Mouse (Mus musculus) frontal cortex, adult 2 months (tissue): ENCODE measurements at regions not wholly inside any gene's neighbourhood (a gene's known extent, or its start where the extent isn't known, plus 50 kb on each side); places are given as distances from the start of the nearest gene placed in this dataset.

ENCODE experiments used
- DNase-seq, 2 experiments: peaks; one replicate each; pipeline ENCODE4 v3.0.0; 2022; ENCODE audit warnings: low spot score in 1 of 2; ENCODE audit errors: extremely low spot score in 1 of 2

- no peak for DNase-seq
Measured at GRCm38 (mm10) chr6:99904607-99905006, 178.4 kb upstream of the Prok2 start.

- DNase-seq, result peak; percentile 36 to 94
Measured at GRCm38 (mm10) chr6:99904044-99904443, 177.9 kb upstream of the Prok2 start.

GRCm38 (mm10) chr6:99901564-99901963, 175.4 kb upstream of the Prok2 start:
- no peak for DNase-seq

- no peak for DNase-seq
Measured at GRCm38 (mm10) chr6:99901146-99901545, 175.0 kb upstream of the Prok2 start.

- DNase-seq, result no peak
Measured at GRCm38 (mm10) chr6:99899704-99900103, 173.5 kb upstream of the Prok2 start.

DNA sequence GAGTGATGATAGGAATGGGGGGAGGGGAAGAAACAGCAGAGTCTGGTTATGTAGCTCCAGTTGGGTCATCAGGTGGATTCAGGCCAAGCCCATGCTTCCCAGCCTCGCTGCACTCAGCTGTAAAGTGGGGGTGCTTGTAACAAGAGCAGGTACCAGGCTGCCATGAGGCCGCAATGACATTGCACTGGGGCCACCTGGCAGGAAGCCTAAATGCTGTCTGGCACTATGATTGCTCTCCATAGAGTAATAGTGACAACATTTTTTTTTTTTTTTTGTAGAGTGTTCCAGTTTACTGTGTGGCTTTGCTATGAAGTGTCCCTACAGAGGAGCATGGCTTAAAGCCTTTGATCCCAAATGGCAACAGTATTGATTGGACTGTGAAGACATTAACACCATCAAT, 171.9 kb upstream of the Prok2 start:
- DNase-seq, result no peak

GRCm38 (mm10) chr6:99895558-99895957, 169.4 kb upstream of the Prok2 start:
- DNase-seq, result no peak

- DNase-seq, result no peak
Measured at GRCm38 (mm10) chr6:99893936-99894335, 167.7 kb upstream of the Prok2 start.

GRCm38 (mm10) chr6:99892204-99892603, 166.0 kb upstream of the Prok2 start:
- DNase-seq, result no peak

DNA sequence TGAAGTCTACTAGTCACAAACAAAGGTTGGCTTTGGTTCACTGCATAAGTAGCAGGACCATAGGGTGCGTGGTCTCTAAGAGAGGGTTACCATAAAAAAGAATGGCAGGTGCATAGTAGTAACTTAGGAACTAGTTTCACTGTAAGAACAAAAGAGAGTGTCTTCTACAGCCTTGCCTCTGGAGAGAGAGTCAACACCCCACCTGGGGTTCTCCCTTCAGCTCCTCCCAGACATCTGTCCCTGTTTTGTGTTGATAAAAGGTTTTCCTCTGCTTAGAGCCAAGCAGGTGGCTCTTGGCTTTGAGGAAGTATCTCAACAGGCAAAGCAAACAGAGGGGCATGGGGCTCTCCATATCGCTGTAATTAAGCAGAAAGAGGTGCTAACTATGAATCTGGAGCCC, 165.6 kb upstream of the Prok2 start:
- DNase-seq, result no peak

DNA sequence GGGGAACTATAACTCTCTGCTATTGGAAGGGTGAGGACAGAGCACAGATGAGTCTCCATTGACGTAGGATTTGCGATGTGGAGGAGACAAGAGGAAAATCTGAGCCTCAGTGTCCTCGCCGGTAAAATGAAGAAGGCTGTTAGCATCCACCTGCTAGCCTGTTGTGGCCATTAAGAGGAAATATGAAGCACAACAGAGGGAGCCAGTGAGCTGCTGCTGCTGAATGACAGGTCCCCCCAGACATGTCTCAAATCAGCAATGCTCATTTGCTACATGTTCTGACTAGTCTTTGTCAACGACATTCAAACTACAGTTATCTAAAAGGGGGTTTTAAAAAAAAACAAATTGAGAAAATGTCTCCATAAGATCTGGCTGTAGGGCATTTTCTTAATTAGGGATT, 164.6 kb upstream of the Prok2 start:
- no peak for DNase-seq

DNA sequence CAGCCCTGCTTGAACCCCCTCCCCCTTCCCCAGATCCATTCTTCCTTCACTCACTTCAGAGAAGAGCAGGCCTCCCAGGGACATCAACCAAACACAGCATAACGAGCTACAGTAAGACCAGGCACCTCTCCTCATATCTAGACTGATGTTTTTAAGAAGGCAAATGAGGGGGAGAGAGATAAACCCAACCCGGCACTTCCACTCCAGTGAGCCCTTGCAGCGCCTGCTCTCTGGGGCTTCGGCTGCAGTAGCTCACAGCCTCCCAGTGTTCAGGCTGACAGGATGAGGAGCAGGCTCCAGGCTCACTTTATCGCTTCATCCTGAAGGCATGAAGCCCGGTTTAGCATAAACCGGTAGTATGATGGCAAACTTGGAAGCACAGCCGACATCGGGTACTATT, 162.9 kb upstream of the Prok2 start:
- DNase-seq, result no peak

GRCm38 (mm10) chr6:99887904-99888303, 161.7 kb upstream of the Prok2 start:
- no peak for DNase-seq

DNA sequence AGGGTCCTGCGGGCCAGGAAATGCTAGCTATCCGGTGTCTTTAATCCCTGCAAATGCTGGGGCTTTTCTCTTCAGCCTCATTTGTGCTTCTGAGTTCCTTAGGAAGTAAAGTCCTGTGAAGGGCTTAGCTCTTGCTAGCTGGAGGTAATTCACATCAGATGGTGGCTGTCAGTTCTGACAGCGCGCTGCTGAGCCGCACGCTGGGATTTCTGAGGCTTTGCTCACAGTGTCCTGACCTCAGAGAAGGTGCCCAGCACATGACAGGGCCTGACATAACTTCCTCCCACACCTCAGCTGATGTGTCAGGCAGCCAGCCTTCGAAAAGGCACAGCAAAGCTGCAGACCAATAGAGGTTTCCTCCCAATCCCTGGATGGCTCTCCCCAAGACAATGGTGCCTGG, 158.6 kb upstream of the Prok2 start:
- DNase-seq, result no peak

DNA sequence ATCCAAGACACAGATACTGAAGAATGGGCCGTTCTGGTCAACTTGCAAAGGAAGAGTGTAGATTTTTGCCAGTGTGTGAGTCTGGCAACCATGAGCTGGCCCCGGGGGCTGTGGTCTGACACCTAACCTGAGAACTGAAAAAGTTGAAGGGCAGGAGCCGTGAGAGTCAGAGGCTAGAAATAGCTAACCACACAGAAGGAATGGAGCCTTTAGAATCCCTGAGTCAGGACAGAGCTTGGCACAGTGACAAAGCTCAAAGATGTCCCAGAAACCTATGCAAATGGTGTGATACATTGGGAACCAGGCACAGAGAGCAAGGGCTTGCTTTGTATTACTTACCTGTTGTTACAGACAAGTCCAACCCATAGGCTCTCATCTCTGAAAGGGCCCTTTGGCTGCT, 157.9 kb upstream of the Prok2 start:
- DNase-seq, result peak in 1 of 2 experiments; percentile 9

GRCm38 (mm10) chr6:99881606-99882005, 155.4 kb upstream of the Prok2 start:
- no peak for DNase-seq

DNA sequence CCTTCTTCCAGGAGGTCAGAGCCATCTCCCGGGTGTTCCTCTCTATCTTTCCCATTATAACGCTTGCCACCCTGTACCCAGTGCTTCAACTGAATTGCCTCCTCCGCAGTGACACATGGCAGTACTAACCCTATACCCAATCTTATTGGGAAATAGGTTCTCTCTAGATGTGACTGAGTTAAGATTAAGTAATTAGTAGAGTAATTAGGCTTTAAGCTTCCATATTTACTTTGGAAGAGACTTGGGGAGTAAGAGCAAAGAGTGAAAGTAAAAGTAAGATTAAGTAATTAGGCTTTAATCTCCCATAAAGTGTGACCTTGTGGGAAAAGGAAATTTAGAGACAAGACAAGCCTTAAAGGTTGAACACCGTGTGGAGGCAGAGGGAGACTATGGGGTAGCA, 148.7 kb upstream of the Prok2 start:
- no peak for DNase-seq

DNA sequence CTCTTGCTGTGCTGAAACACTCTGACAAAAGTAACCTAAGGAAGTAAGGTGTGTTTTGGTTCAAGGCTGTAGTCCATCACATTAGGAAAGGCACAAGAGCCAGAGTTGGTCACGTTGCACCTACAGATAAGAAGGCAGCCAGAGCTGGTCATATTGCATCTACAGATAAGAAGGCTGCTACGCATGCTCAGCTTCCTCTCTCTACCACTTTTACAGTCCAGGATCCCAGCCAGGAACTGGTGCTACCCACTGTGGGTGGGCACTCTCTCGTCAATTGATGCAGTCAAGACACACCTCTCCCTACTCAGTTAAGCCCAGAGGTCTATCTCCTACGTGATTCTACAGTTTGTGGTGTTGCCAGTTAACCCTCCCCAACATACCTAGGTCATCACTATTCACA, 147.8 kb upstream of the Prok2 start:
- DNase-seq, result no peak

DNA sequence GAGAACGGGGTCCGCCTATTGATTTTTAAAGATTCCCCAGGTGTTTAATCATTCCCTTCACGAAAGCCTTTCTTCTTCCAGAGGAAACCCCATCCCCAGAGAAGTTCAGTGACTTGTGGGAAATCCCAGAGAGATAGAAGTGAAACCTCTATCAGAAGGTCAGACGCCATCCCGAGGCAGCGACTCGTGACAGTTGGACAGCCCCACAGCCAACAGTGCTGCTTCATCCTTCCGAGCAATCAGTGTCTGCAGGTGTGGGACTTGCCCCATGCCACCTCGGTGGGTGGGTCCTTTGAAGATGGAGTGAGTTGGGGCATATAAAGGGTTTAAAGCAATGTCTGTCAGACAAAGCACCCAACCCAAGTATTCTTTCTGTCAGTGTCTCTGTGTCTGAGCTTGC, 139.9 kb upstream of the Prok2 start:
- no peak for DNase-seq

DNA sequence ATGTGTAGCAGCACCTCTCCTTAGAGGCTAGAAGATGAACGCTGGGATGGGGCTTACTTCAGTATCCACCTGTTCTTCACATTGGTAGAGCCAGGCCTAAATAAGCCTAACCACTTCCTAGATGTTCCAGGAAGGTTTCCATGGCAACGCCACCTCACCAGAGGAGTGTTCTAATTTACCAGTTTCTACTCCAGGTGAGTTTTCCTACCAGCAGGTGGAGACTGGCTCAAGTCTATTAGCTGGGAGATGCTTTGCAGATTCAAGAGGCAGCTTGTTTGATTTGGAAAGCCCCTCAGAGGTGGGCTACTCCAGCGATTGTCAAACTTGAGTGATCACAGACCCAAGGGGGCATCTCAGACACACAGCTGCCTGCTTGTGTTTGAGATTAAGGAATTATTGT, 138.8 kb upstream of the Prok2 start:
- DNase-seq, result peak; percentile 19 to 69

DNA sequence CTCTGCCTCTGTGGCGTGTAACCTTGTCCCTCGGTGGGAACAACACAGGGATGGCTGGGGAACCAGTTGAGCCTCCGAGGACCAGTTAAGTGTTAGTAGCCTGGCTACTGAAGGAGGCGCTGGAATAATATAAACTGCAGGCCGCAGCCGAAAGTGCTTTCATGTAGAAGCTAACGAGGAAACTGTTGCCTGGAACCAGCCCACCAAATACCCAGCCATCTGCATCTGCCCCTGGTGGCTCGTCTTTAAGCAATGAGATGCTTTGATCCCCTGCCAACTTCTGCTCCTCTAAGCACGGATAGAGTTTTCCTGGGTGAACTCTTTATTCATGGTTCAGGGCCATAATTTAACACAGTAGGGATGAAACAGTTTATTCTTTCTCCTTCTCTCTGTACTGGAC, 137.2 kb upstream of the Prok2 start:
- no peak for DNase-seq

GRCm38 (mm10) chr6:99857411-99857810, 131.2 kb upstream of the Prok2 start:
- DNase-seq, result no peak

DNA sequence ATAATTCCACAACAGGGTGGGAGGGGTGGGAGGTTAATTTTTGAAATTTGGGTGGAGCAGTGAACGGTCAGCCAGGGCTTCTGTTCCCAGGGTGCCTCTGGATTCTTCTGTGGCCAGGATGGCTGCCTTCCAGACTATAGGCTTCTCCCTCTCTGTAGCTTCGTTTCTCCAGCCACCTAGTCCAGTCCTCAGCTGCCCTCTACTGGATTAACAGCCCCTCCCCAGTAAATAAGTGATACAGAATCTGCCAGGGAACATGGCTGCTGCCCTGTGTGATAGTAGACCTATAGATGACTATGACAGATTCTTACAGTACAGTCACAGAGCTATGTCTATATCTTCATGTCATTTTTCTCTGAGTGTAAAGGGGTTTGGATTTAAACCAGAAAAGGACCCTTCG, 127.5 kb upstream of the Prok2 start:
- DNase-seq, result no peak

DNA sequence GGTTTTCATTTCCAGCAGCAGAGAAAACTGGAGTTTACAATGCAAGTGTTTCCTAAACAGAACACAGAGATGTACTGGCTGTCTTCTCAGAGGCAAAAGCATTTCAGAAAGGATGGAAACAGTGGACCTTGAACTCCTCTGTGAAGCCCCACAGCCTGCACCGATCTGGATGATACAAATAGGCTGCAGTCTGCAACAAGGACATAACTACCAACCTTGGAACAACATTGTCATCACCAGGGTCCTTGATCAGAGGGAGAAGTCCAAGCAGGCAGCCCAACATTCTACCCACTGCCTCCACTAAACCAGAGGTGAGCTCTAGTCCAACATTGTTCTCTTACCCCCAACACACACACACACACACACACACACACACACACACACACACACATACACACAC, 124.5 kb upstream of the Prok2 start:
- DNase-seq, result no peak
